Mouse (Mus musculus): ENCODE data around the gene Dscaml1. TPM values are rescaled to one million over a fixed set of nuclear protein-coding genes. Genes with fewer than 3 reads are reported as not detected.

The Dscaml1 gene
- polyA plus RNA-seq, 2 experiments, result not detected

GRCm38 (mm10) chr9:45471691-45472090 lies 45.3 kb downstream of the Dscaml1 start:
- no peak for DNase-seq (ENCODE audit: low read depth in 3 of 3, low spot score in 3 of 3)
- WGBS (ENCODE audit: insufficient replicate concordance), result 27% methylated on average over 9 of the region's 9 CpGs
- no peaks in the 10 kb centered on the region for H3K36me3 ChIP-seq (replicated peaks; ENCODE audit: control insufficient read depth, insufficient read depth, low read depth)
- H3K4me1 ChIP-seq (replicated peaks; ENCODE audit: control insufficient read depth in 2 of 2, insufficient read depth in 2 of 2, low read length in 1 of 2), result no peaks in the 10 kb centered on the region
- no peaks in the 10 kb centered on the region for H3K9me3 ChIP-seq (ENCODE audit: control insufficient read depth, low read length)
- no peak overlapping the region for H3K9ac ChIP-seq (replicated peaks)
- H3K4me3 ChIP-seq (ENCODE audit: insufficient read depth in 1 of 2, low read depth in 2 of 2, low read length in 2 of 2), result no peak overlapping the region
- TF ChIP-seq CTCF (IDR thresholded peaks at IDR 0.05; ENCODE audit: low read depth), result no peak
- no peak for TF ChIP-seq EP300 (IDR thresholded peaks at IDR 0.05; ENCODE audit: low read depth)
- H3K27ac ChIP-seq, result no peak overlapping the region
- no peaks in the 10 kb centered on the region for H3K27me3 ChIP-seq (ENCODE audit: control insufficient read depth, insufficient read depth, low read length)
- ATAC-seq (ENCODE audit: insufficient read depth), result no peak
- no peak overlapping the region for H3K4me2 ChIP-seq (ENCODE audit: low read depth)

GRCm38 (mm10) chr9:45474874-45475273 lies 48.4 kb downstream of the Dscaml1 start:
- H3K27me3 ChIP-seq (ENCODE audit: control insufficient read depth, insufficient read depth, low read length), result no peaks in the 10 kb centered on the region
- no peaks in the 10 kb centered on the region for H3K9me3 ChIP-seq (ENCODE audit: control insufficient read depth, low read length)
- ATAC-seq (ENCODE audit: insufficient read depth), result no peak
- no peaks in the 10 kb centered on the region for H3K4me1 ChIP-seq (replicated peaks; ENCODE audit: control insufficient read depth in 2 of 2, insufficient read depth in 2 of 2, low read length in 1 of 2)
- H3K4me3 ChIP-seq (ENCODE audit: insufficient read depth in 1 of 2, low read depth in 2 of 2, low read length in 2 of 2), result no peak overlapping the region
- no peak overlapping the region for H3K4me2 ChIP-seq (ENCODE audit: low read depth)
- TF ChIP-seq EP300 (IDR thresholded peaks at IDR 0.05; ENCODE audit: low read depth), result no peak
- no peak for TF ChIP-seq CTCF (IDR thresholded peaks at IDR 0.05; ENCODE audit: low read depth)
- H3K9ac ChIP-seq (replicated peaks), result no peak overlapping the region
- H3K27ac ChIP-seq, result no peak overlapping the region
- H3K36me3 ChIP-seq (replicated peaks; ENCODE audit: control insufficient read depth, insufficient read depth, low read depth), result no peaks in the 10 kb centered on the region
- no peak for DNase-seq (ENCODE audit: low read depth in 3 of 3, low spot score in 3 of 3)

DNA sequence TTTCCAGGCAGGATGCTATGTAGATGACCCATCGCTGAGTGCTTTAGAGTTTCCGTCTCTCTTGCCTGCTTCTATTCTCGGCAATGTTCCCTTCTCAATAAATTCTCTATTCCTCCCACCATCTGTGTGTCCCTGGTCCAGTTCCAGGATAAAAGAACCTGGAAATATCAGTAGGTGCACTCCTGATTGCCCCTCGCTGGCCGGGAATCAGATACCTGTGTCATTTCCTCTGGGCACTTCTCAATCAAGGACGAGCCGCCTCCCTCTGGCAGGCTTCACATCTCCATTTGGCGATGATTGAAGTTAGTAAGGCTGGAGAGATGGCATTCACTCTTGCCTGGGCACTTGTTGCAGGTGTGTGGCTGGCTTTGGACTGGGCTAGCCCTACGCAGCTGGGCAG lies 54.5 kb downstream of the Dscaml1 start:
- Histone ChIP-seq H3K9ac (replicated peaks) (no peak overlapping the region), H3K27ac (no peak overlapping the region), H3K36me3 (replicated peaks; ENCODE audit: control insufficient read depth, insufficient read depth, low read depth) (no peaks in the 10 kb centered on the region), H3K4me1 (replicated peaks; ENCODE audit: control insufficient read depth in 2 of 2, insufficient read depth in 2 of 2, low read length in 1 of 2) (no peaks in the 10 kb centered on the region), H3K4me3 (ENCODE audit: insufficient read depth in 1 of 2, low read depth in 2 of 2, low read length in 2 of 2) (no peak overlapping the region), H3K4me2 (ENCODE audit: low read depth) (no peak overlapping the region), H3K9me3 (ENCODE audit: control insufficient read depth, low read length) (no peaks in the 10 kb centered on the region), H3K27me3 (ENCODE audit: control insufficient read depth, insufficient read depth, low read length) (no peaks in the 10 kb centered on the region)
- ATAC-seq (ENCODE audit: insufficient read depth), result no peak
- TF ChIP-seq EP300 (IDR thresholded peaks at IDR 0.05; ENCODE audit: low read depth) (no peak), CTCF (IDR thresholded peaks at IDR 0.05; ENCODE audit: low read depth) (no peak)
- no peak for DNase-seq (ENCODE audit: low read depth in 3 of 3, low spot score in 3 of 3)
- WGBS (ENCODE audit: insufficient replicate concordance), result 73% methylated on average over 9 of the region's 9 CpGs

DNA sequence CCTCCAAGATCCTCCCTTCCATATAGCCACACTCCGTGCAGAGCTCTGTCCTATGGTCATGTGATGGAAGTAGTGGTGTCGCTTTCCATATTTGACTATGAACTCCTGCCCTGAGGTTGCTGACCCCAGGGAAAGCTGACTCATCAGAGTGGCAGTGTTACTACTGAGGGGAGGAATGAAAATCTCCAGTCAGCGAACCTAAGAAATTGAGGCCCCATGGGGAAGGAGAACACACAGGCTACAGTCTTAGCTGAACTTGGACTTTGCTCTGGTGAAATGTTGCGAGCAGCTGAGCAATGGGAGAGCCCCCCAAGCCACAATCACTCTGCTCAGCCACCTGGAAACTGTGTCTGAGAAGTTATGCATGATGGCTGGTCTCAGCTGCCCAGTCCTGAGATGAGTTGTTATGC lies 60.2 kb downstream of the Dscaml1 start:
- no peaks in the 10 kb centered on the region for H3K36me3 ChIP-seq (replicated peaks; ENCODE audit: control insufficient read depth, insufficient read depth, low read depth)
- WGBS (ENCODE audit: insufficient replicate concordance), result 52% methylated on average over 4 of the region's 4 CpGs
- no peak for TF ChIP-seq EP300 (IDR thresholded peaks at IDR 0.05; ENCODE audit: low read depth)
- H3K9me3 ChIP-seq (ENCODE audit: control insufficient read depth, low read length), result no peaks in the 10 kb centered on the region
- H3K27ac ChIP-seq, result no peak overlapping the region
- ATAC-seq (ENCODE audit: insufficient read depth), result no peak
- no peak overlapping the region for H3K4me2 ChIP-seq (ENCODE audit: low read depth)
- no peak for DNase-seq (ENCODE audit: low read depth in 3 of 3, low spot score in 3 of 3)
- H3K4me3 ChIP-seq (ENCODE audit: insufficient read depth in 1 of 2, low read depth in 2 of 2, low read length in 2 of 2), result no peak overlapping the region
- no peaks in the 10 kb centered on the region for H3K27me3 ChIP-seq (ENCODE audit: control insufficient read depth, insufficient read depth, low read length)
- H3K4me1 ChIP-seq (replicated peaks; ENCODE audit: control insufficient read depth in 2 of 2, insufficient read depth in 2 of 2, low read length in 1 of 2), result no peaks in the 10 kb centered on the region
- H3K9ac ChIP-seq (replicated peaks), result no peak overlapping the region

- DNase-seq (ENCODE audit: low read depth in 3 of 3, low spot score in 3 of 3), result no peak
- H3K36me3 ChIP-seq (replicated peaks; ENCODE audit: control insufficient read depth, insufficient read depth, low read depth), result no peaks in the 10 kb centered on the region
- 67% methylated on average over 12 of the region's 12 CpGs for WGBS (ENCODE audit: insufficient replicate concordance)
- no peaks in the 10 kb centered on the region for H3K9me3 ChIP-seq (ENCODE audit: control insufficient read depth, low read length)
- H3K4me2 ChIP-seq (ENCODE audit: low read depth), result no peak overlapping the region
- no peak overlapping the region for H3K9ac ChIP-seq (replicated peaks)
- H3K27me3 ChIP-seq (ENCODE audit: control insufficient read depth, insufficient read depth, low read length), result no peaks in the 10 kb centered on the region
- no peak overlapping the region for H3K4me3 ChIP-seq (ENCODE audit: insufficient read depth in 1 of 2, low read depth in 2 of 2, low read length in 2 of 2)
- ATAC-seq (ENCODE audit: insufficient read depth), result no peak
- H3K27ac ChIP-seq, result no peak overlapping the region
- no peak for TF ChIP-seq CTCF (IDR thresholded peaks at IDR 0.05; ENCODE audit: low read depth)
- TF ChIP-seq EP300 (IDR thresholded peaks at IDR 0.05; ENCODE audit: low read depth), result no peak
- no peaks in the 10 kb centered on the region for H3K4me1 ChIP-seq (replicated peaks; ENCODE audit: control insufficient read depth in 2 of 2, insufficient read depth in 2 of 2, low read length in 1 of 2)
These were observed 60.9 kb downstream of the Dscaml1 start for GRCm38 (mm10) chr9:45487179-45487801.
